Mouse (Mus musculus) NIH3T3 (cell line): ENCODE data around the gene Ppp1cc.
"Not testable (repeated sequence)": the region's sequence is repeated elsewhere in the genome, so short reads cannot be mapped to it uniquely, and the experiment has no call there.

Experiments used
- DNase-seq: peaks from one replicate; pipeline ENCODE4 v3.0.0-alpha.2; 2012; ENCODE audit warnings: low read depth

Gene Ppp1cc

DNA sequence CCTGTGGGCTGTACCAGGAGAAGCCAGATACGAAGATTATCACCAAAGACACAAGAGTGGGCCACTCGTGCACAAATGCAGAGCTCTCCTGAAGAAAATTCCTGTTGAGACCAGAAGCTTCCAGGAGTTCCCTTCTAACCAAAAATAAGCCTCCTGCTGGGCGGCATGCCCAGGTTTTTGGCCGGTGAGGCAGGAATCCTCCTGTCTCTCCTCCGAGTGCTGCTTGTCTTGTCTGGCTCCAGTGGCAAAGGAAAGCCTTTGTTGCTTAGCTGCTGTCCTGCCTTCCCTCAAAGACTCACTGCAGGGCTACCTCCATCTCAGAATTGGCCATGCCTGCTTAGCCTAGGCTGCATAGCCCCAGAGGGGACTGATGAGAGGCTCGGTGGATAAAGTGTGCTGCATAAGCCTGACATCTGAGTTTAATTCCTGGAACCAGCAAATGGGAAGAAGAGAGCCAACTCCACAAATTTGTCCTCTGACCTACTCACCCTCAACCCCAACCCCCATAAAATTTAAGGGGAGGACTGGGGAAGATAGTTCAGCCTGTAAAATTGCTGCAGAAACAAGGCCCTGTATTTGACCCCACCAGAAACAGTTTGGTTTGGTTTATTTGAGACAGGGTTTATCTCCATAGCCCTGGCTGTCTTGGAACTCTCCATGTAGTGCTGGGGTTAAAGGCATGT is 7.3 kb downstream of the Ppp1cc start:
- DNase-seq = peak; percentile 62

DNA sequence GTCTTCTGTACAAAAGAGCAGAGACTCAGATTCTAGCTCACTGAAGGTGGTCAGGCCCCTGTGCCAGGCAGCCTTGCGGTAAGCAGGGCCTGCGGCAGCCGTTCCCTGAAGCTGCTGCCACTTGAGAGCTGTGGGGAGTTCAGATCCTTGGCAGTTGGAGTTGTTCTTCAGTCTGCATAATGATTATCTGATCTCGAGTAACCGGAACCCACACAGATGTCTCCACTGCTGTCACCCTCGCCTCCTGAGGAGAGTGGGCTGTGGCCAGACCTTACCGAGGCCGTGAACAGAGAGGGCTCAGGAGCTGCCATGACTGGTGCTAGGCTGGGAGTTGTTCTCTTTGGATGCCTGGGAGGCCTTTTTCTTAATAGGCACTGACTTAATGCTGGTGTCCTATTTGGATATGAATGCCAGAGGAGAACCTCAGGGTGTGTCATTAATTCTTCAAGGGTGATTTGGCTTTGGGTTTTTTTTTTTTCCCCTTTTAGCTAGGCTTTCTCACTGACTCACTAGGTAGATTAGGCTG is 8.6 kb downstream of the Ppp1cc start:
- DNase-seq = peak; percentile 73

DNA sequence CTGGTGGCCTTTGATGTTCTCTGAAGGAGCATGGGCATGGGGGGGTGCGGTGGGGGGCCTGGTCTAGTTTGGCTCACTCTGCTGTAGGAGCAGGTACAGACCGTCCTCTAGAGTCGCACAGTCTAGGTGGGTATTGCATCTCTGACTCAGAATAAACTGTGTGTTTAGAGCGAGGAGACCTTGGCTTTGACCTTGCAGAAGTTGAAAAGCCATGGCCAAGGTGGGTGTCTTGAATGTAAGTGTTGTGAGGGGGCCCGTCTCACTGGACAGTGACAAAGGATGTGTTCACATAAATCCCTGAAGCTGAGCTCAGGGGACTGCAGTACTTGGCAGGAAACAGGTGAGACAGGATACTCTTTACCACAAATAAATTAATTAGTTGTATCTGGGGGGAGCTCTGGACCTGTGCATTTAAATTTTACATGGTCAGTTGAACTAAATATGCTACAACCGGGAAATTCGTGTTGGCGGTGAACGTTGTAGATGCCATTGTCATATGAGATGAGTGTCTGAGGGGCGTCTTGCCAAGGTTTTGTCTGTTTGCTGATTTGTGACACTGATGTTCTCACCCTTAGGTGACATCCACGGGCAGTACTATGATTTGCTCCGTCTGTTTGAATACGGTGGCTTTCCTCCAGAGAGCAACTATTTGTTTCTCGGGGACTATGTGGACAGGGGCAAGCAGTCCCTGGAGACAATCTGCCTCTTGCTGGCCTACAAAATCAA is 10.4 kb downstream of the Ppp1cc start:
- DNase-seq = no peak

DNA sequence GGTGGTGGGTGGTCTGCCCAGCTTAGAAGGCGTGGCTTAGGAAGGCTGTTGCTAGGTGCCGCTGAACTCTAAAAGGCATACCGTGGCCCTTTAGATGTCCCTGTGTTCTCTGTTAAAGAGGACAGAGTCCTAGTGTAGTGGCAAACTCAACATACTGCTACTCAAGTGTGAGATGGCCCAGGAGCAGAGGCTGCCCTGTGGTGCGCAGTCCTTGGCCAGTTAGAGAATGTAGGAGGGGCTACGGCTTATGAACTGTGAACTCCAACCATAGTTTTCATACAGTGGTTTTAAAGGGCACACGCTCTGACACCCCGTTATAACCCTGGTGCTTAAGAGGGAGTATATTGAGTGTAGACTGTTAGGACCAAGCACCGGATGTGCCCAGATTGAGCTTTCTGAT is 13.0 kb downstream of the Ppp1cc start:
- no peak for DNase-seq

DNA sequence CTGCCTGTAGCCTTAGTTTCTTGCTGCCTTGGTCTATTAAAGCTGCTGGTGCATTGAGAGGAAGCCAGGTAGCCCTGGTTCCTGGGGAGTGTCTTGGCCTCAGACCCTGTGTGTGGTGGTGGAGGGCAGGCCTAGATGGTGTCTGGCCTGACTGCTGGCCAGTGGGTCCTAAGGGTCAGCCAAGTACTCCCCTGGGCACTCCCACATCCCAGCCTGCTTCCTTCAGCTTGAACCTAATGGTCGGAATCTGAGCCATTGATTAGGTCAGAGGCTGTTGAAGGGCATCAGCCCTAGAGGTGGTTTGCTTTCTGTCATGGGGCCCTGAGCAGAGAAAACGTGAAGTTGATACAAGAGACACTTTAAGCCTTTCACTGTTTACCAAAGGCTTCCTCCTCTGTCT is 17.3 kb downstream of the Ppp1cc start:
- no peak for DNase-seq

DNA sequence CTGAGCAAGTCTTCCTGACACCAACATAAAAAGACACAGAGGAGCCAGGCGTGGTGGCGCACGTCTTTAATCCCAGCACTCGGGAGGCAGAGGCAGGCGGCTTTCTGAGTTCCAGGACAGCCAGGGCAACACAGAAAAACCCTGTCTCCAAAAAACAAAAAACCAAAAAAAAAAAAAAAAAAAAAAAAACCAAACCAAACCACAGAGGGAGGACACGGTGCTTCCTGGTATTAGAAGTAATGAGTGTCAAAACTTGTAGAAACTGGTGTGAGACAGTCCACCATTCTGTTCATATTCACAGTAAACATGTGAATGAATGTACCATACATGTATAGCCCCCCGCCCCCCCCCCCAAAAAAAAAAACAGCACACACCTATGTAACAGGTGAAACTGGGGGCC is 17.9 kb downstream of the Ppp1cc start:
- DNase-seq = no peak

DNA sequence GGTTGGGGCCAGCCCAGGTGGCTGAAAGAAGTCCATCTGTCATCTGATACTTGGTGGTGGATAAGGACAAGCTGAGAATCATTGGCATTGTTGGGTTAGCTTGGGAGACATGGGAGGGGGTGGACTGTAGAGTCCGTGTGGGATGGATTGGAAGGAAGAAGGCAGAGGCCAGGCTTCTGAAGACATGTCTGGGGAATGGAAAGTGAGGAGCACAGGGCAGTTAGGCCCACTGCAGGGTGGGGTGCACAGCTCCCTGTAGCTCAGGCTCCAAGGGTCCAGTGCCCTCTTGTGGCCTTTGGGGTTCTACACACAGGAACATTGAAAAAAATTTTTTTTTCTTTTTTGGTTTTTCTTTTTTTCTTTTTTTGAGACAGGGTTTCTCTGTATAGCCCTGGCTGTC is 18.3 kb downstream of the Ppp1cc start:
- DNase-seq = peak; percentile 74

DNA sequence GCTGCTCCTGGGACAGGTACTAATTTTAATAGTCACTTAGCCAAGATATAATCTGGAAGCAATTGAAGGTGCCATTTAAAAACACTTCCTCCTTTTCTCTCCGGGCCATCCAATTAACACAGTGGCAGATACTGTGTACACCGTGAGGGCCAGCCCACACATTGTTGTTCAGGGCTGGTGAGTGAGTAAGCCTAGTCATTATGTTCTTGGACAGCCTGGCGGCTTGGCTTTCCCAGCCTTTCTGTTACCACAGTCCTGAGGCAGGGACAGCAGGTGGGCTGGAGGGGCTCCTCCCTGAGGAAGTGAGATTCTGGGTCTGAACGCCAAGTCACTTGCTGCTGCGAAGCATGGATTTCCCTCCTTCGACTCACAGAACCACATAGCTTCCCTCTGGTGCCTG is 21.6 kb downstream of the Ppp1cc start:
- DNase-seq = no peak

DNA sequence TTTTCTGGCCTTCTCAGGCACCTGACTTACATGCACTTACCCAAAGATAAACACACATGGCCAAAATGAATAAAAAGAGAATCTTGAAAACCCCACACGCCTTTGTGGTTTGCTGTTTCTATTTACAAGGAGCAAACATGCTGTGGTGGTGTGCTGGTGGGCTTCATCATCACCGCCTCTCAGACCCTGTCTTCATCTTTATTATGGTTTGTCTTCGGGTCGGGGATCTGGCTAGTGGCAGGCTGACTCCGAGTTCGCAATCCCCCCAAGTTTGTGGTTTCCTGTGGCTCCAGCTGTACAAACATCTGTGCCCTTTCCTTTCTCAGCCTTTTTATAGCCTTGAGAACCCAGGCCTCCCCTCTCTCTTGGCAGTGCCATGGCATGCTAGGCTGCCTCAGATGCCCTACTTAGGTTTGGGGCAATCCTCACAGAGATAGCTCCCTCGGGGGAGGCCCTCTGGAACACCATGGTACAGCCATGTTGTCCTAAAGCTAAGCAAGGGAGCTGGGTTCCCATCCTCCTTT is 26.3 kb downstream of the Ppp1cc start:
- DNase-seq = no peak

DNA sequence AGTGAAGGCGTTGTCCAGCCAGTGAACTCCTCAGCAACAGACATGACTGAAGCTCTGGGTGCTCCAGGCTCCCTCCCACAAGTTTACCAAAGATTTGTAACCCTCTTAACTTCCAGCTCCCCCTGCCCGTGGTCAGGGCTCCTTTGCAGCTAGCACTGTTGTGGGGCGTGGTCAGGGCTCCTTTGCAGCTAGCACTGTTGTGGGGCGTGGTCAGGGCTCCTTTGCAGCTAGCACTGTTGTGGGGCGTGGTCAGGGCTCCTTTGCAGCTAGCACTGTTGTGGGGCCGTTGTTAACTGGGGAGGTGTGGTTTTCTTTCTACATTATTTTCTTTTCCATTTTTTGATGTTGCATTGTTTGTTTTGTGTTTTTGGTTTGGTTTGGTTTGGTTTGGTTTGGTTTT is 26.8 kb downstream of the Ppp1cc start:
- not testable (repeated sequence) for DNase-seq

DNA sequence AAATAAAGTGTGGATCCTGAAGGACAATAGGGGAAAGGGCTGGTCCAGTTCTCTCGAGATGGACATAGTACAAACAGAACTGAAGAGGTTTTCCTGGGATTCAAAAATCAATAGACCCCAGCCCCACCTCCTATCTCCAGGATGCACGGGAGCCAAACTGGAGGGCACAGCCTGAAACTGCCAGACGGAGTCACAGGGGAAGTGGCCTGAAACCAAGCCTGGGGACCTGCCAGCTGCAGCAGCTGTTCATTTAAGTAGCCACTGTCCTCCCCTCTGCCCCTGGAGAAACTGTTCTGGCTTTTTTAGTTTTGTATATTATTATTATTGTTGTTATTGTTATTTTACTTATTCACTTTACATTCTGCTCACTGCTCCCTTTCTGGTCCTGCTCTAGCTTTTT is 31.0 kb downstream of the Ppp1cc start:
- DNase-seq = no peak

DNA sequence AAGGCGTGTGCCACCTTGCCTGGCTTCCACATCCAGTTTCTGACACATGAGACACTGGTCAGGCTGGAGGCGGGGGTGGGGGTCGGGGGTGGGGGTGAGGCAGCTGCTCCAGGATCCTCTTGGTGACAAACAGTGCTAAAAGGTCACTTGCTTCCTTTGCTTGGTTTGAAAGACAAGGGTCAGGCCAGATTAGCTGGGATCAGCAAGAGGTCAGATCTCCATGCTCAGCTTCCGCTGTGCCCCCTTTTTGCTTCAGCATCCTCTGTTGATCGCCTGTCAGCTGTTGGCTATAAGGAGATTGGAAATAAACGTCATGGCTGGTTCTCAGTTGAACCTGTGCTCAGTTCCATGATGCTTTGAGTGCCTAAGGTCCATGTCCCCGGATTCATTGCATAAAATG is 32.4 kb downstream of the Ppp1cc start:
- DNase-seq = no peak

DNA sequence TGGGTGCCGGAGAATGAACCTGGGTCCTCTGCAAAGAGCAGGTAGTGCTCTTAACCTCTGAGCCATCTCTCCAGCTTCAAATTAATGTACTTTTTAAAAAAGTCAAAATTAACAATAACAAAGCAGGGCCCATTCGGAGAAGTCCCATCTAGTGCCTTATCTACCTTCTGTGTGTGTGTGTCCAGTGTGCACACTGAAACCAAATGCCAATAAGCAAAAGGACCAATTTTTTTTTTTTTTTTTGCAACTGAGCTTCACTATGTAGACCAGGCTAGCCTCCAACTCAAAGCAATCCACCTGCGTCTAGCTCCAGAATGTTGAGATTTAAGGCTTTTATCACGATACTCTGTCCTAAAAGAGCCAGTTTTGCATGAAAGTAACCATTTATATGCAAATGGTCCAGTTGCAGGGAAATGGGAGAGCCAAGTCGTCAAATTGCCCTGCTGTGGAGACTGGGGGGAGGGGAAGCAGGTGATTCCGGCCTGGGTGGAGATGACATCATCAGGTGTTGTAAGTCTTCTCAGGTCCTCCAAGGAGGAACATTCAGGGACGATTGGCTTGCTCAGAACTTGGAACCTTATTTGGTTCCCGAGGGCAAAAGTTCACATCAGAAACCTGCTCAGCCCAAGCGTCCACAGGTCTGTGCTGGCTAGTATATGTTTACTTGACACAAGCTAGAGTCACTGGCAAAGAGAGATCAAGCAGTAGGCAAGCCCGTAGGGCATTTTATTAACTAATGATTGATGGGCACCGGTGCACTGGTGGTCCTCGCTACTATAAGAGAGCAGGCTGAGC is 33.4 kb downstream of the Ppp1cc start:
- no peak for DNase-seq

DNA sequence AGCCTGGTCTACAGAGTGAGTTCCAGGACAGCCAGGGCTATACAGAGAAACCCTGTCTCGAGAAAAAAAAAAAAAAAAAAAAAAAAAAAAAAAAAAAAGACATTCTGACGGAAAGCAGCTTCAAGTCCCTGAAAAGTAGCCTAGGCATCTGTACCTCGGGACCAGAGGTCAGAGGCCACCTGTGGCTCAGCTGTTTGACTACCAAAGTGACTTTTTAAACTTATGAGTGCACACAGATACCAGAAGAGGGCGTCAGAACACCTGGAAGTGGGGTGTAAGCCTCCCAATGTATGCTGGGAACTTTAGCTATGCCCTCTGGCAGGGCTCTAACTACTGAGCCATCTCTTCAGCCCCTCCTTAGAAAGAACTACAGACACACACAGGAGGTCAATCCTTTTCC is 34.3 kb downstream of the Ppp1cc start:
- no peak for DNase-seq

DNA sequence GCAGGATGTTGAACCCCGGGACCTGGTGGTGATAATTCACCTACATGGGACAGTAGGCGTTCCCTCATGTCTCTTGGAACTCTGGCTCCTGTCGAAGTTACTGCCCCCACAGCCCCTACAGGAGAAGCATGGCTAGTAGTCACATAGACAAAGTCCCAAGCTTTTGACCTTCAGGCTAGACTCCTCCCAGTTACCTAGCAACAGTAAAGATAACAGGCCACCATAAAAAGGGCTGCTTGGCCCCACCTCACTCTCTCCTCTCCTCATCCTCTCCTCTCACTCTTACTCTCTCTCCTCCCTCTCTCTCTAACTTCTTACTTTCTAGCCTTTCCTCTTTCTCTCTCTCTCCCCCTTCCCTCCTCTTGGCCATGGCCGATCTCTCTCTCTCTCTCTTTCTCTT is 42.8 kb downstream of the Ppp1cc start:
- no peak for DNase-seq

DNA sequence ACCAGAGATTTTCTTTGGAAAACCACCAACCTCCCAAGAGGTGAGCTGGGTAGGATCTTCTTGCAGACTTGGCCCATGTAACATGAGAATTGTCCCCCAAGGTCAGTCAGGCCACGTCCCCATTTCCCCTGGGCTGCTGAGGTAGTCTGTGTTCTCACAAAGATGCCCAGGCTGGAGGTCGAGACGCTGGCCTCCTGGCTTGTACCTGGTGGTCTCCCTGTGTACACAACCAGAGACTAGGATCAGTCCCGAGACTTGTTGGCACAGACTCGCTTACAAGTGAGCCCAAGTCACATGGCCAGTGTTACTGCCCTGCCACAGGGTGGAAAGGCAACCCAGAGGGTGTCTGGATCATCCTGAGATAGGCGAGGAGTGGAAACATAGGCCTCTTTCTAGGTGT is 43.8 kb downstream of the Ppp1cc start:
- DNase-seq = no peak

DNA sequence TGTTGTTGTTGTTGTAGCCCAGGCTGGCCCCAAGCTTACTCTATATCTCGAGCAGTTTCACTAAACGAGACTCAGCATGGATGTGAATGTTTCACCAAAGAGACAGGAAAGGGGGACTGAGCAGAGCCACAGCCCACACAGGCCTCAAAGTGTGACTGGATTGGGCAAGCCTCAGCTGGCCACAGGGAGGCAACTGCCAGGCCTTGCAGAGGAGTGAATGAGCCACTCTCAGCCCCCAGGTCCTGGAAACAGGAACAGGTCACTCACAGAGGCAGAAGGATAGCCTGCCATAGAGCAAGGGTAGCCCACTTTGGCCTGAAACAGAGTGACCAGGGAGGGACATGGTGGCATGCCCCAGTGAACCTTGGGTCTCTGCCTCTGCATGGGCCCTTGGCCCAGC is 46.1 kb downstream of the Ppp1cc start:
- DNase-seq = no peak

DNA sequence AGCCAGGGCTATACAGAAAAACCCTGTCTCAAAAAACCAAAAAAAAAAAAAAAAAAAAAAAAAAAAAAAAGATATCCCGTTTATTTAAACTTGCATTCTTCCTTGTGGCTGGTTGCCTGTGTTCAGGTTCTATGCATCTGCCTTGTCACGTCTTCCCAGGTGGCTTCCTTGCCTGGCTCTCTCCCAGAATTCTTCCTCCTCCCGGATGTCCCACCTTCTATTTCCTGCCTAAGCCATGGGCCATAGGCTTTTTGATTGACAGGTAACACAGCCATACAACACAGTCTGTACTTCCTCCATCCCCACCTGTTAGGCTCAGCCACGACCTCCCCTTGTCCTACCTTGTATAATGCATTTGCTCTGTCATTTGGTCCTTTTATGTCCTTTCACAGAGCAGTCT is 48.4 kb downstream of the Ppp1cc start, which contains the start of gene Hvcn1:
Gene Hvcn1, plus strand, starts transcription at position 330 of the 400 bp plus-strand sequence.
- no peak for DNase-seq

DNA sequence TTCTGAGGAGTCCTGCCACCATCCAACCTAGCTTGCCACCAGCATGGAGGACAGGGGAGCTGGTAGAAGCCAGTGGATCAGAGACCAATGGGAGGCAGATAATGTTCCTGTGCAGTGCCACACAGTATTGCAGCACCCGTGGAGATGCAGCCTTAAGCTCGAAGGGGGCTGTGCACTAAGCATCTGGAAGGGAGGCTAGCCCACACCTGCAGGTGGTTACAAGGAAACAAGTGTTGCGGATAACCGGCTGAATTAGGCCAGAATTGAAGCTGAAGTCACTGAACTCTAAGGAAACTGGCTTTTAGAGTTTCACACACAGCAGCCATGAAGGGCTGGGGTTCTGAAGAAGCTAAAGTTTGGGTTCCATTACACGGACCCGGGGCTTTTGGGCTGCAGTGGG is 50.8 kb downstream of the Ppp1cc start:
- DNase-seq = no peak

DNA sequence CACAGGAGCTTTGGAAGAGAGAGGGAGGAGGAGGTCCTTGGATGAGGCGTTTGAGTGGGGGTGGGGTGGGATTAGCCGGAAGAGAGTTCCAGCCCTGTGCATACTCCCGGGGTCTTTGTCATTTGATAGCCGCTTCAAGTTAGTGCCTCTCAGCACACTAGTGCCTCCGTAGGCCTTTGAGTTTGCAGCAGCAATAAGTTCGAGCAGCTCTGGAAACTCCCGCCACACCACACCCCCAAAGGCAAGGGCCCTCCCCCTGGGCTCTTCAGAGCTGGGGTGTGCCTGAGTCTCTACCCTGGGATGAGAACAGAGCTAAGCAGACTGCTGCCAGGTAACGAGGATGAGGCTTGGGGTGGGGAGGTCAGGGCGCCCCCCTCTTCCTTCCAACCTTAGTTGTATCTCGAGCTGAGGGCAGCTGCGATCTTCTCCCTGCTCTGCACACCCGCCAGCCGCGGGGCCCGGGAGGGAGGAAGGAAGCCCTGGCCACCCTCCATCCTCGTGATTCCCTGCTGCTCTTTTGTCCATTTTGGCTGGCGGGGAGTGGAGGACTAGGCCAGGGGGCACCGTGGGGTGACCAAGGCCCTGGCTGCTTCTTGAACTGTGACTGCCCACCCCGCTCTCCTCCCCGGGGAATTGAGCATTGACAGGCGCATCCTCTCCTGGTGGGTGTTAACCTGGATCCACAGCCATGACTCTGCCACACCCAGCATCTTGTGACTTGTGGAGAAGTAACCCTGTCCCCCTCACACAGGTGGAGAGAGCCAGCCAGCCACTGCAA is 51.7 kb downstream of the Ppp1cc start:
- peak; percentile 63 for DNase-seq

DNA sequence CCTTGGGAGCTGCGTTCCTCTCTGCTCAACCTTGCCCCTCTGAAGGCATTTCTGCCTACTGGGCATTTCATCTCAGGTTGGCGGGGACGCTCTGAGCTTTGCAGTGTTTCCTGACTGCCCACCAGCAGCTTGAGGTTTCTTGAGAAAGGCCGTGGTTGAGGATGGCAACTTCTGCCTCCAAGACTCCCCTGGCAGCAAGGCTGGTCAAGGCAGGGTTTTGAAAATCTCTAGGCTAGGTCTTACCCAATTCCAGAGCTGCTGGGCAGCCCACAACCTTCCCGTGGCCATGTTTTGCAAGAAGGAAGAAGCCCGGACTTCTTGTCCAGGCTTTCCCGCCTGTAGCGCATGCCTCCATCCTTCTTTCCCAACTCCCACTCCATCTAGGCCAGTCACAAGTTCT is 52.8 kb downstream of the Ppp1cc start:
- DNase-seq = no peak

DNA sequence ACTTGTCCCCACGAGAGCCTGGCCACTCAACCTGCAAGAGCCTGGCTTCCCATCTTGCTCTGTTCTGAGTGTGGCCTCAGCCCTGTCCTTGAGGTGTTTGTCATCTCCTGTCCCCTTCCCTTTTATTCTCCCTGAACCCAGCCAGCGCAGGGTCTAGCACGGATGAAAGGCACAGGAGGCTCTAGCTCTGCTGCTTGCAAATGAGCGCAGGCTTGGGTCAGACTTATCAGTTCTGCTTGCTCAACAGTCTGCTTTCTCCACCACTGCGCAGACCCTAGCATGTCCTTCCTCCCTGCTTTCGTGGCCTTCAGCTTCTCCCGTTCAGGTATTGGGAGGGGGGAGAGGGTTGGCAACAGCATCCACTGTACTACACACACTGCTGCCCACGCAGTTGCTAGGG is 54.0 kb downstream of the Ppp1cc start:
- DNase-seq = no peak
